Mouse (Mus musculus) forebrain, embryonic 14.5 days (tissue): ENCODE results near the gene Sdhaf2. TPM values are rescaled to one million over a fixed set of nuclear protein-coding genes. Genes with fewer than 3 reads are reported as not detected.

ENCODE experiments used
- ATAC-seq: fragments of 200-750 bp; cut with Nextera tagmentation; 2 replicates; pipeline ENCODE4 v1.8.0; 2017; ENCODE audit warnings: mild to moderate bottlenecking, moderate library complexity
- DNase-seq: peaks from one replicate; pipeline ENCODE4 v3.0.0-alpha.2; 2015; ENCODE audit warnings: low spot score
- H3K27ac ChIP-seq: fragments of 300-500 bp; sonication (generic); 2 replicates; pipeline ENCODE4 v1.5.1; 2014; ENCODE audit warnings: low read depth, mild to moderate bottlenecking, control low read depth, low read length, moderate library complexity
- H3K27me3 ChIP-seq: fragments of 300-500 bp; sonication (generic); replicated peaks from 2 replicates; pipeline ENCODE4 v1.6.1; 2014; ENCODE audit warnings: low read length, control low read depth, mixed read lengths; ENCODE audit not compliant: control insufficient read depth, insufficient read depth
- H3K36me3 ChIP-seq: fragments of 300-500 bp; sonication (generic); 2 replicates; pipeline ENCODE4 v1.6.1; 2014; ENCODE audit warnings: low read length, control low read depth; ENCODE audit not compliant: control insufficient read depth, insufficient read depth
- H3K4me1 ChIP-seq: fragments of 300-500 bp; sonication (generic); 2 replicates; pipeline ENCODE4 v1.6.1; 2014; ENCODE audit warnings: antibody characterized with exemption, low read length, control low read depth; ENCODE audit not compliant: control insufficient read depth, insufficient read depth
- H3K4me2 ChIP-seq: fragments of 300-500 bp; sonication (generic); 2 replicates; pipeline ENCODE4 v1.6.1; 2014; ENCODE audit warnings: mild to moderate bottlenecking, control low read depth, low read length
- H3K4me3 ChIP-seq: fragments of 300-500 bp; sonication (generic); 2 replicates; pipeline ENCODE4 v1.5.1; 2014; ENCODE audit warnings: low read depth, low read length, control low read depth
- H3K9ac ChIP-seq: fragments of 300-500 bp; sonication (generic); 2 replicates; pipeline ENCODE4 v1.6.1; 2014; ENCODE audit warnings: mild to moderate bottlenecking, low read length, control low read depth, moderate library complexity
- H3K9me3 ChIP-seq: fragments of 300-500 bp; sonication (generic); replicated peaks from 2 replicates; pipeline ENCODE4 v1.6.1; 2016; ENCODE audit warnings: low read length, control low read depth, mixed read lengths; ENCODE audit not compliant: control insufficient read depth
- WGBS: fragments of 180-500 bp; shearing (Covaris S2); extraction: QIAGEN DNeasy Blood & Tissue Kit; methylation state at CpG from one replicate; pipeline ENCODE4 v1.1.7; 2014; 5-methylcytosine and 5-hydroxymethylcytosine counted together
- polyA plus RNA-seq: library from polyadenylated mRNA; unstranded; fragments of >200 nt; fragmentation: Nextera tagmentation; extraction: Ambion mirVana; gene quantifications from 2 replicates; pipeline ENCODE4 v1.2.1, GENCODE M21; 2014

The Sdhaf2 gene
- polyA plus RNA-seq, 1 experiment from 2014 or later = 70.4 TPM

GRCm38 (mm10) chr19:10557001-10557400 lies 31.1 kb upstream of the Sdhaf2 start:
- H3K4me1 ChIP-seq = peaks cover 9% of the 10 kb centered on the region
- H3K27ac ChIP-seq = no peak overlapping the region
- ATAC-seq (no peak), DNase-seq (no peak)
- H3K36me3 ChIP-seq = peaks cover 7% of the 10 kb centered on the region
- no peak overlapping the region for H3K9ac ChIP-seq
- no peak overlapping the region for H3K4me2 ChIP-seq
- no peaks in the 10 kb centered on the region for H3K27me3 ChIP-seq
- WGBS = 60% methylated on average over 2 of the region's 2 CpGs
- H3K9me3 ChIP-seq = no peaks in the 10 kb centered on the region
- no peak overlapping the region for H3K4me3 ChIP-seq

GRCm38 (mm10) chr19:10555624-10556510 lies 29.9 kb upstream of the Sdhaf2 start, which contains the start of gene Tmem216:
Tmem216 (minus strand) TSS chr19:10556238.
- Histone ChIP-seq H3K4me3 (peak within 1 kb of the TSS; percentile 58), H3K9me3 (no peaks in the 10 kb centered on the region), H3K36me3 (peaks cover 18% of the 10 kb centered on the region), H3K9ac (peak within 1 kb of the TSS; percentile 80), H3K27ac (peak within 1 kb of the TSS; percentile 76; the same call in 1 of the 2 replicates), H3K27me3 (no peaks in the 10 kb centered on the region), H3K4me2 (peak within 1 kb of the TSS; percentile 82), H3K4me1 (peaks cover 9% of the 10 kb centered on the region)
- under 1% methylated on average over 43 of the region's 43 CpGs for WGBS
- DNase-seq (peak; percentile 91), ATAC-seq (peak; percentile 99)

GRCm38 (mm10) chr19:10539454-10539853 lies 13.5 kb upstream of the Sdhaf2 start:
- H3K27me3 ChIP-seq = no peaks in the 10 kb centered on the region
- peaks cover 84% of the 10 kb centered on the region for H3K36me3 ChIP-seq
- DNase-seq (no peak), ATAC-seq (no peak)
- H3K4me1 ChIP-seq = no peaks in the 10 kb centered on the region
- H3K9me3 ChIP-seq = no peaks in the 10 kb centered on the region
- WGBS = 97% methylated on average over 5 of the region's 5 CpGs
- H3K4me3 ChIP-seq = no peak overlapping the region
- no peak overlapping the region for H3K9ac ChIP-seq
- H3K27ac ChIP-seq = no peak overlapping the region
- H3K4me2 ChIP-seq = no peak overlapping the region

GRCm38 (mm10) chr19:10530082-10530481 lies 4.1 kb upstream of the Sdhaf2 start:
- WGBS = 94% methylated on average over 1 of the region's 1 CpGs
- H3K9ac ChIP-seq = no peak overlapping the region
- DNase-seq (no peak), ATAC-seq (no peak)
- peaks cover 13% of the 10 kb centered on the region for H3K4me1 ChIP-seq
- H3K36me3 ChIP-seq = peaks cover 61% of the 10 kb centered on the region
- H3K27me3 ChIP-seq = no peaks in the 10 kb centered on the region
- H3K27ac ChIP-seq = no peak overlapping the region
- H3K9me3 ChIP-seq = no peaks in the 10 kb centered on the region
- H3K4me3 ChIP-seq = no peak overlapping the region
- H3K4me2 ChIP-seq = no peak overlapping the region

- DNase-seq (peak; percentile 96), ATAC-seq (peak; percentile 95)
- WGBS = under 1% methylated on average over 68 of the region's 93 CpGs
- peak within 1 kb of the TSS; percentile 78 for H3K4me2 ChIP-seq
- H3K27ac ChIP-seq = peak within 1 kb of the TSS; percentile 94
- H3K4me3 ChIP-seq = peak within 1 kb of the TSS; percentile 98
- H3K27me3 ChIP-seq = no peaks in the 10 kb centered on the region
- peaks cover 18% of the 10 kb centered on the region for H3K4me1 ChIP-seq
- H3K9me3 ChIP-seq = no peaks in the 10 kb centered on the region
- H3K36me3 ChIP-seq = peaks cover 20% of the 10 kb centered on the region
- peak within 1 kb of the TSS; percentile 99 for H3K9ac ChIP-seq
Observed at GRCm38 (mm10) chr19:10525106-10525901, 638 bp downstream of the Sdhaf2 start, which contains the start of gene Cpsf7. Cpsf7 (plus strand) TSS chr19:10525266.

- no peak for DNase-seq
Observed at GRCm38 (mm10) chr19:10524784-10525105, 1.2 kb downstream of the Sdhaf2 start.

GRCm38 (mm10) chr19:10523483-10524080 lies 2.4 kb downstream of the Sdhaf2 start:
- ATAC-seq = no peak
- H3K27ac ChIP-seq = no peak overlapping the region
- DNase-seq = no peak
- 89% methylated on average over 5 of the region's 5 CpGs for WGBS
- H3K36me3 ChIP-seq = peaks cover 10% of the 10 kb centered on the region; the same call in 1 of the 2 replicates
- H3K9ac ChIP-seq = no peak overlapping the region
- peaks cover 18% of the 10 kb centered on the region for H3K4me1 ChIP-seq
- H3K9me3 ChIP-seq = no peaks in the 10 kb centered on the region
- no peaks in the 10 kb centered on the region for H3K27me3 ChIP-seq
- H3K4me2 ChIP-seq = peak overlapping the region; percentile 78; the same call in 1 of the 2 replicates
- 0 out of 2 replicates have a peak overlapping the region, but pooled peaks have one; percentile 98 for H3K4me3 ChIP-seq

More at GRCm38 (mm10) chr19:10524784-10525105, 1.2 kb downstream of the Sdhaf2 start:
- Histone ChIP-seq H3K9me3 (no peaks in the 10 kb centered on the region), H3K9ac (peak overlapping the region; percentile 99), H3K4me3 (peak overlapping the region; percentile 98), H3K27me3 (no peaks in the 10 kb centered on the region), H3K36me3 (peaks cover 15% of the 10 kb centered on the region; the same call in 1 of the 2 replicates), H3K27ac (peak overlapping the region; percentile 94), H3K4me2 (peak overlapping the region; percentile 78), H3K4me1 (peaks cover 18% of the 10 kb centered on the region)
- ATAC-seq = no peak
- 0% methylated on average over 19 of the region's 19 CpGs for WGBS

- no peak overlapping the region for H3K27ac ChIP-seq
- H3K4me2 ChIP-seq = no peak overlapping the region
- peaks cover 7% of the 10 kb centered on the region for H3K36me3 ChIP-seq
- H3K9me3 ChIP-seq = no peaks in the 10 kb centered on the region
- H3K9ac ChIP-seq = no peak overlapping the region
- no peak for ATAC-seq
- H3K4me1 ChIP-seq = peaks cover 13% of the 10 kb centered on the region
- DNase-seq = no peak
- no peak overlapping the region for H3K4me3 ChIP-seq
- no peaks in the 10 kb centered on the region for H3K27me3 ChIP-seq
- WGBS = 94% methylated on average over 1 of the region's 1 CpGs
Observed at GRCm38 (mm10) chr19:10521926-10522325, 4.0 kb downstream of the Sdhaf2 start.
